Mouse (Mus musculus) left cerebral cortex, adult 2 months (tissue): ENCODE data around the gene Nlrc5. TPM values are rescaled to one million over a fixed set of nuclear protein-coding genes. Genes with fewer than 3 reads are reported as not detected.

ENCODE experiments used
- DNase-seq, 2 experiments: peaks; one replicate each; pipeline ENCODE4 v3.0.0; 2021 to 2022; ENCODE audit warnings: low spot score in 2 of 2, mixed read lengths in 1 of 2; ENCODE audit errors: extremely low spot score in 1 of 2
- H3K27ac ChIP-seq: fragments of 200-600 bp; 2 replicates; pipeline ENCODE4 v1.8.1; 2022
- H3K4me3 ChIP-seq: fragments of 200-600 bp; 2 replicates; pipeline ENCODE4 v1.8.1; 2022
- CTCF ChIP-seq: fragments of 200-600 bp; IDR thresholded peaks from 2 replicates; pipeline ENCODE4 v1.8.1; 2022; ENCODE audit warnings: antibody characterized with exemption, mild to moderate bottlenecking, moderate library complexity
- intact Hi-C: fragments of 180-260 bp; cut with DNase I; formaldehyde crosslinking; loops from one replicate; pipeline ENCODE4 v1.15.1; 2025
- total RNA-seq, 2 experiments: library from RNA; stranded (reverse); gene quantifications; 2 replicates each; pipeline ENCODE4 v1.2.3; 2021

Nlrc5 gene
- total RNA-seq, 2 experiments from 2014 or later: 0.51 to 0.59 TPM

- Histone ChIP-seq H3K4me3 (no peak overlapping the region), H3K27ac (no peak overlapping the region)
- DNase-seq: no peak
- no peak for TF ChIP-seq CTCF
- intact Hi-C loops: no loop called here
Measured at GRCm38 (mm10) chr8:94427953-94428352, 6.2 kb upstream of the Nlrc5 start.

GRCm38 (mm10) chr8:94428420-94428819 lies 5.7 kb upstream of the Nlrc5 start:
- DNase-seq: no peak
- no peak for TF ChIP-seq CTCF
- Histone ChIP-seq H3K4me3 (no peak overlapping the region), H3K27ac (no peak overlapping the region)
- intact Hi-C loops: no loop called here

- intact Hi-C loops: no loop called here
- no peak for TF ChIP-seq CTCF
- H3K27ac ChIP-seq: no peak overlapping the region
Measured at GRCm38 (mm10) chr8:94429376-94429775, 4.8 kb upstream of the Nlrc5 start.

GRCm38 (mm10) chr8:94432212-94432611 lies 1.9 kb upstream of the Nlrc5 start:
- H3K27ac ChIP-seq: no peak overlapping the region
- H3K4me3 ChIP-seq: no peak overlapping the region
- DNase-seq: no peak
- TF ChIP-seq CTCF: no peak
- intact Hi-C loops: no loop called here

More at GRCm38 (mm10) chr8:94429376-94429775, 4.8 kb upstream of the Nlrc5 start:
- no peak overlapping the region for H3K4me3 ChIP-seq
- DNase-seq: no peak

- intact Hi-C loops: no loop called here
- no peak overlapping the region for H3K4me3 ChIP-seq
- no peak for DNase-seq
- no peak overlapping the region for H3K27ac ChIP-seq
- TF ChIP-seq CTCF: no peak
Measured at GRCm38 (mm10) chr8:94434958-94435357, 802 bp downstream of the Nlrc5 start.

GRCm38 (mm10) chr8:94435397-94436111 lies 1.4 kb downstream of the Nlrc5 start:
- Histone ChIP-seq H3K27ac (no peak overlapping the region), H3K4me3 (no peak overlapping the region)
- no peak for DNase-seq
- no peak for TF ChIP-seq CTCF
- intact Hi-C loops: no loop called here

- no peak for TF ChIP-seq CTCF
- no peak overlapping the region for H3K4me3 ChIP-seq
- DNase-seq: no peak
- no peak overlapping the region for H3K27ac ChIP-seq
- intact Hi-C loops: no loop called here
Measured at GRCm38 (mm10) chr8:94436112-94436572, 2.0 kb downstream of the Nlrc5 start.

- intact Hi-C loops: no loop called here
- no peak for DNase-seq
- Histone ChIP-seq H3K4me3 (no peak overlapping the region), H3K27ac (no peak overlapping the region)
- no peak for TF ChIP-seq CTCF
Measured at GRCm38 (mm10) chr8:94436900-94437299, 2.7 kb downstream of the Nlrc5 start.

GRCm38 (mm10) chr8:94438659-94439058 lies 4.5 kb downstream of the Nlrc5 start:
- no peak overlapping the region for H3K27ac ChIP-seq
- intact Hi-C loops: no loop called here
- H3K4me3 ChIP-seq: no peak overlapping the region
- TF ChIP-seq CTCF: no peak
- DNase-seq: no peak

- DNase-seq: no peak
- no peak overlapping the region for H3K4me3 ChIP-seq
- H3K27ac ChIP-seq: no peak overlapping the region
- TF ChIP-seq CTCF: no peak
- intact Hi-C loops: no loop called here
Measured at GRCm38 (mm10) chr8:94439691-94440090, 5.5 kb downstream of the Nlrc5 start.

GRCm38 (mm10) chr8:94440389-94440788 lies 6.2 kb downstream of the Nlrc5 start:
- no peak for DNase-seq
- intact Hi-C loops: no loop called here
- no peak overlapping the region for H3K27ac ChIP-seq
- TF ChIP-seq CTCF: no peak
- no peak overlapping the region for H3K4me3 ChIP-seq

- Histone ChIP-seq H3K4me3 (no peak overlapping the region), H3K27ac (no peak overlapping the region)
- TF ChIP-seq CTCF: no peak
- intact Hi-C loops: no loop called here
- no peak for DNase-seq
Measured at GRCm38 (mm10) chr8:94441686-94442085, 7.5 kb downstream of the Nlrc5 start.

- no peak for DNase-seq
- Histone ChIP-seq H3K27ac (no peak overlapping the region), H3K4me3 (no peak overlapping the region)
- no peak for TF ChIP-seq CTCF
- intact Hi-C loops: no loop called here
Measured at GRCm38 (mm10) chr8:94443153-94443552, 9.0 kb downstream of the Nlrc5 start.
